Mouse (Mus musculus): ENCODE measurements around the gene Gm20388. TPM values are rescaled to one million over a fixed set of nuclear protein-coding genes. Genes with fewer than 3 reads are reported as not detected.

The Gm20388 gene
- polyA plus RNA-seq, 1 experiment from 2014 or later = not detected

- H3K9me3 ChIP-seq = no peaks in the 10 kb centered on the region
- no peaks in the 10 kb centered on the region for H3K27me3 ChIP-seq
- no peak overlapping the region for H3K4me2 ChIP-seq (replicated peaks)
- no peak overlapping the region for H3K9ac ChIP-seq
- 84% methylated on average over 7 of the region's 7 CpGs for WGBS
- H3K36me3 ChIP-seq = no peaks in the 10 kb centered on the region
- no peak overlapping the region for H3K27ac ChIP-seq
- H3K4me3 ChIP-seq = no peak overlapping the region
- no peak for ATAC-seq (ENCODE audit: insufficient number of reproducible peaks, insufficient read depth, low FRiP score, low TSS enrichment)
- no peaks in the 10 kb centered on the region for H3K4me1 ChIP-seq
These were observed 222.5 kb downstream of the Gm20388 start for GRCm38 (mm10) chr8:120133169-120133568.

- Histone ChIP-seq H3K9me3 (no peaks in the 10 kb centered on the region), H3K27ac (no peak overlapping the region), H3K4me1 (no peaks in the 10 kb centered on the region), H3K27me3 (no peaks in the 10 kb centered on the region), H3K4me2 (replicated peaks) (no peak overlapping the region), H3K4me3 (no peak overlapping the region), H3K36me3 (no peaks in the 10 kb centered on the region), H3K9ac (no peak overlapping the region)
- 87% methylated on average over 7 of the region's 7 CpGs for WGBS
- ATAC-seq (ENCODE audit: insufficient number of reproducible peaks, insufficient read depth, low FRiP score, low TSS enrichment) = no peak
These were observed 225.0 kb downstream of the Gm20388 start for GRCm38 (mm10) chr8:120135687-120136086.

- no peak for ATAC-seq (ENCODE audit: insufficient number of reproducible peaks, insufficient read depth, low FRiP score, low TSS enrichment)
- Histone ChIP-seq H3K9me3 (no peaks in the 10 kb centered on the region), H3K27me3 (no peaks in the 10 kb centered on the region), H3K9ac (no peak overlapping the region), H3K27ac (no peak overlapping the region), H3K4me1 (no peaks in the 10 kb centered on the region), H3K4me2 (replicated peaks) (no peak overlapping the region), H3K4me3 (no peak overlapping the region), H3K36me3 (no peaks in the 10 kb centered on the region)
- WGBS = 65% methylated on average over 7 of the region's 7 CpGs
These were observed 226.0 kb downstream of the Gm20388 start for GRCm38 (mm10) chr8:120136618-120137017.

- no peaks in the 10 kb centered on the region for H3K4me1 ChIP-seq
- WGBS = 88% methylated on average over 2 of the region's 2 CpGs
- H3K27me3 ChIP-seq = no peaks in the 10 kb centered on the region
These were observed 228.3 kb downstream of the Gm20388 start for GRCm38 (mm10) chr8:120138958-120139357.

GRCm38 (mm10) chr8:120140769-120141168, 230.1 kb downstream of the Gm20388 start:
- WGBS = 67% methylated on average over 3 of the region's 3 CpGs
- peaks cover 10% of the 10 kb centered on the region; the same call in 1 of the 2 replicates for H3K4me1 ChIP-seq
- no peaks in the 10 kb centered on the region for H3K9me3 ChIP-seq

More at GRCm38 (mm10) chr8:120138958-120139357, 228.3 kb downstream of the Gm20388 start:
- no peaks in the 10 kb centered on the region for H3K9me3 ChIP-seq
- ATAC-seq (ENCODE audit: insufficient number of reproducible peaks, insufficient read depth, low FRiP score, low TSS enrichment) = no peak
- no peaks in the 10 kb centered on the region for H3K36me3 ChIP-seq
- no peak overlapping the region for H3K4me2 ChIP-seq (replicated peaks)
- no peak overlapping the region for H3K4me3 ChIP-seq
- no peak overlapping the region for H3K27ac ChIP-seq
- no peak overlapping the region for H3K9ac ChIP-seq

GRCm38 (mm10) chr8:120143911-120144651, 233.4 kb downstream of the Gm20388 start:
- no peaks in the 10 kb centered on the region for H3K9me3 ChIP-seq
- H3K4me2 ChIP-seq (replicated peaks) = no peak overlapping the region
- ATAC-seq (ENCODE audit: insufficient number of reproducible peaks, insufficient read depth, low FRiP score, low TSS enrichment) = 0 out of 2 replicates have a peak, but pooled peaks have one; percentile 4
- H3K27ac ChIP-seq = no peak overlapping the region
- H3K4me1 ChIP-seq = peaks cover 10% of the 10 kb centered on the region; the same call in 1 of the 2 replicates
- H3K27me3 ChIP-seq = no peaks in the 10 kb centered on the region
- 65% methylated on average over 15 of the region's 15 CpGs for WGBS
- H3K36me3 ChIP-seq = no peaks in the 10 kb centered on the region
- 0 out of 2 replicates have a peak overlapping the region, but pooled peaks have one; percentile 5 for H3K9ac ChIP-seq
- no peak overlapping the region for H3K4me3 ChIP-seq

More at GRCm38 (mm10) chr8:120140769-120141168, 230.1 kb downstream of the Gm20388 start:
- no peak overlapping the region for H3K4me2 ChIP-seq (replicated peaks)
- no peak for ATAC-seq (ENCODE audit: insufficient number of reproducible peaks, insufficient read depth, low FRiP score, low TSS enrichment)
- no peak overlapping the region for H3K27ac ChIP-seq
- no peaks in the 10 kb centered on the region for H3K36me3 ChIP-seq
- H3K4me3 ChIP-seq = no peak overlapping the region
- no peaks in the 10 kb centered on the region for H3K27me3 ChIP-seq
- H3K9ac ChIP-seq = no peak overlapping the region

- H3K27me3 ChIP-seq = no peaks in the 10 kb centered on the region
- 0 out of 2 replicates have a peak, but pooled peaks have one; percentile 23 for ATAC-seq (ENCODE audit: insufficient number of reproducible peaks, insufficient read depth, low FRiP score, low TSS enrichment)
- H3K4me1 ChIP-seq = peaks cover 10% of the 10 kb centered on the region; the same call in 1 of the 2 replicates
- H3K9me3 ChIP-seq = no peaks in the 10 kb centered on the region
- 0 out of 2 replicates have a peak overlapping the region, but pooled peaks have one; percentile 5 for H3K9ac ChIP-seq
- no peak overlapping the region for H3K4me3 ChIP-seq
- no peaks in the 10 kb centered on the region for H3K36me3 ChIP-seq
- H3K4me2 ChIP-seq (replicated peaks) = no peak overlapping the region
- no peak overlapping the region for H3K27ac ChIP-seq
- WGBS = 57% methylated on average over 12 of the region's 12 CpGs
These were observed 234.1 kb downstream of the Gm20388 start for GRCm38 (mm10) chr8:120144652-120145301.

- WGBS = 63% methylated on average over 1 of the region's 1 CpGs
- no peak for ATAC-seq (ENCODE audit: insufficient number of reproducible peaks, insufficient read depth, low FRiP score, low TSS enrichment)
- H3K9me3 ChIP-seq = no peaks in the 10 kb centered on the region
- H3K9ac ChIP-seq = no peak overlapping the region
- no peak overlapping the region for H3K4me2 ChIP-seq (replicated peaks)
- no peak overlapping the region for H3K4me3 ChIP-seq
- no peaks in the 10 kb centered on the region for H3K27me3 ChIP-seq
- no peaks in the 10 kb centered on the region for H3K36me3 ChIP-seq
- H3K27ac ChIP-seq = no peak overlapping the region
- H3K4me1 ChIP-seq = peaks cover 11% of the 10 kb centered on the region; the same call in 1 of the 2 replicates
These were observed 235.4 kb downstream of the Gm20388 start for GRCm38 (mm10) chr8:120146051-120146450.

GRCm38 (mm10) chr8:120150028-120150427, 239.4 kb downstream of the Gm20388 start:
- no peak for ATAC-seq (ENCODE audit: insufficient number of reproducible peaks, insufficient read depth, low FRiP score, low TSS enrichment)
- 79% methylated on average over 12 of the region's 12 CpGs for WGBS
- H3K9me3 ChIP-seq = no peaks in the 10 kb centered on the region
- H3K4me1 ChIP-seq = peaks cover 26% of the 10 kb centered on the region; the same call in 1 of the 2 replicates
- H3K27ac ChIP-seq = no peak overlapping the region
- no peak overlapping the region for H3K4me3 ChIP-seq
- H3K27me3 ChIP-seq = no peaks in the 10 kb centered on the region
- no peak overlapping the region for H3K4me2 ChIP-seq (replicated peaks)
- no peaks in the 10 kb centered on the region for H3K36me3 ChIP-seq
- no peak overlapping the region for H3K9ac ChIP-seq

- Histone ChIP-seq H3K4me3 (no peak overlapping the region), H3K9me3 (no peaks in the 10 kb centered on the region), H3K4me1 (peaks cover 24% of the 10 kb centered on the region; the same call in 1 of the 2 replicates), H3K36me3 (no peaks in the 10 kb centered on the region), H3K4me2 (replicated peaks) (no peak overlapping the region), H3K9ac (no peak overlapping the region), H3K27ac (no peak overlapping the region), H3K27me3 (no peaks in the 10 kb centered on the region)
- WGBS = 54% methylated on average over 9 of the region's 9 CpGs
- ATAC-seq (ENCODE audit: insufficient number of reproducible peaks, insufficient read depth, low FRiP score, low TSS enrichment) = no peak
These were observed 240.5 kb downstream of the Gm20388 start for GRCm38 (mm10) chr8:120151151-120151550.

GRCm38 (mm10) chr8:120152636-120153035, 242.0 kb downstream of the Gm20388 start:
- Histone ChIP-seq H3K4me1 (peaks cover 24% of the 10 kb centered on the region; the same call in 1 of the 2 replicates), H3K9ac (no peak overlapping the region)

More at GRCm38 (mm10) chr8:120152636-120153035, 242.0 kb downstream of the Gm20388 start:
- Histone ChIP-seq H3K27me3 (no peaks in the 10 kb centered on the region), H3K4me3 (no peak overlapping the region), H3K36me3 (no peaks in the 10 kb centered on the region), H3K27ac (peak overlapping the region; percentile 41; the same call in 1 of the 2 replicates), H3K4me2 (replicated peaks) (no peak overlapping the region), H3K9me3 (no peaks in the 10 kb centered on the region)
- WGBS = 51% methylated on average over 7 of the region's 7 CpGs
- ATAC-seq (ENCODE audit: insufficient number of reproducible peaks, insufficient read depth, low FRiP score, low TSS enrichment) = no peak
